Mouse (Mus musculus): ENCODE measurements around the gene Galp. TPM values are rescaled to one million over a fixed set of nuclear protein-coding genes. Genes with fewer than 3 reads are reported as not detected.
"Not testable (repeated sequence)": the region's sequence is repeated elsewhere in the genome, so short reads cannot be mapped to it uniquely, and the experiment has no call there.

Galp gene
- polyA plus RNA-seq, 1 experiment from 2014 or later, result not detected

DNA sequence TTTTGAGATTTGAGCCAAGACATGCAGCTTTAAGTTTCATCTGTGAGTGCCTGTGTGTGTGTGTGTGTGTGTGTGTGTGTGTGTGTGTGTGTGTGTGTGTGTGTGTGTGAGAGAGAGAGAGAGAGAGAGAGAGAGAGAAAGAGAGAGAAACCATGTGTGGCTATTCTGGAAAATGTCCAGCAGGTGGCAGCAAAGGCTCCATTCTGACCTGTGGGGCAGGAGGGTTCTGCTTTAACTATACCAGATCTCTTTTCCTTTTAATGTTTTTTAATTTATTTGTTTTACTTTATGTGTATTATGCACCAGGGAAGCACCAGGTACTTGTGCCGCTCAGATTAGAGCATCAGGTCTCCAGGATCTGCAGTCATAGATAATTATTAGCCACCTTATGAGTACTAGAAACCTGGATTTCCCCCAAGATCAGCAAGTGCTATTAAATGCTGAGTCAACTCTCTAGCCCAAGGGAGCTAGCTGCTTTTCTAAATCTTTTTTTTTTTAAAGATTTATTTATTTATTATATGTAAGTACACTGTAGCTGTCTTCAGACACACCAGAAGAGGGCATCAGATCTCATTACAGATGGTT lies 44.0 kb downstream of the Galp start:
- not testable (repeated sequence) for H3K4me1 ChIP-seq (ENCODE audit: control insufficient read depth, insufficient read depth, low read length); H3K9ac ChIP-seq (replicated peaks; ENCODE audit: low read length); H3K27me3 ChIP-seq (ENCODE audit: control insufficient read depth, insufficient read depth, low read length); H3K9me3 ChIP-seq (replicated peaks; ENCODE audit: control insufficient read depth, low read length); H3K4me2 ChIP-seq (ENCODE audit: low read depth, low read length); H3K27ac ChIP-seq (replicated peaks; ENCODE audit: low read depth, low read length); H3K4me3 ChIP-seq (ENCODE audit: low read depth, low read length); ATAC-seq (replicated peaks; ENCODE audit: insufficient number of reproducible peaks, low FRiP score, low TSS enrichment, low read depth); H3K36me3 ChIP-seq (replicated peaks; ENCODE audit: control insufficient read depth, insufficient read depth, low read depth, low read length)
- peak; percentile 56 for DNase-seq (ENCODE audit: low spot score)
- WGBS, result 20% methylated on average over 1 of the region's 1 CpGs

DNA sequence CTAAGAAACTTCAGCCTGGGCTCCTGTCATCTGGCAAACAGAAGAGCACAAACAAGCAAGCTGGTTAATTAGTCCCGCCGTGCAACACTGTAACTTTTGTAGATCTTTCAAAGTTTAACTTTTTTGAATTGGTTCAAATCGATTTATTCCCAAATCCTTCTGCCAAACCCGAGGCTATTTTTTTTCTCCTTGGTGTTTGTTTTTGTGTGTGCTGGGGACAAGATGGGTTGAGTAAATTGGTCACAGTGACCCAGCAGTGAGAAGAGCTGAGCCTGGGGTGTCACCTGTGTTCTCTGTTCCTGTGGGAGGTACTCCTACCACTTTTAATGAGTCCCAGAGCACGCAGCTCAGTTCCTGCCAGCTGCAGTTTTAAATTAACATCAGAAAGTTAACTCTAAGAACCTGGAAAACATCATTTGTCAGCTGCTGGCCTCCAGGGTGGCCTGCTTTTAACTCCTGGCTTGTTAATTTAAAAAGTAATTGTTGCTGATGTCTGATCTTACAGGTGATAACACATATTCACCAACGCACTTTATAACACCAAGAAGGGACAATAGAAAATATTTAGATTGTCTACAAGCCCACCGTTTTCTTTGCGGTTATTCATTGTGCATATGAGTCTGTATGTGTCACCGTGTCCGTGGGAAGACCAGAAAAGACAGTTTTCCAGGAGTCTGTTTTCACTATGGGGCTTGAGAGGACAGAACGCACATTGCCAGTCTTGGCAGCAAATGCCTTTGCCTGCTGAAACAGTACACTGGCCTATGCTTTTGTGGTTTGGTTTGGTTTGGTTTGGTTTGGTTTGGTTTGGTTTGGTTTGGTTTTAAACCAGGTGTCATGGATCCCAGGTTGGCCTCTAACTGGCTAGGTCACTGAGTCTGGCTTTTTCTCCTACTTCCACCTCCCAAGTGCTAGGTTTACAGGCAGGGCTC lies 47.7 kb downstream of the Galp start:
- Histone ChIP-seq H3K4me1 (ENCODE audit: control insufficient read depth, insufficient read depth, low read length) (no peaks in the 10 kb centered on the region), H3K9me3 (replicated peaks; ENCODE audit: control insufficient read depth, low read length) (no peaks in the 10 kb centered on the region), H3K9ac (replicated peaks; ENCODE audit: low read length) (no peak overlapping the region), H3K4me3 (ENCODE audit: low read depth, low read length) (no peak overlapping the region), H3K27ac (replicated peaks; ENCODE audit: low read depth, low read length) (no peak overlapping the region), H3K27me3 (ENCODE audit: control insufficient read depth, insufficient read depth, low read length) (no peaks in the 10 kb centered on the region), H3K36me3 (replicated peaks; ENCODE audit: control insufficient read depth, insufficient read depth, low read depth, low read length) (no peaks in the 10 kb centered on the region), H3K4me2 (ENCODE audit: low read depth, low read length) (no peak overlapping the region)
- DNase-seq (ENCODE audit: low spot score) (peak; percentile 14), ATAC-seq (replicated peaks; ENCODE audit: insufficient number of reproducible peaks, low FRiP score, low TSS enrichment, low read depth) (no peak)
- WGBS, result 47% methylated on average over 11 of the region's 11 CpGs

GRCm38 (mm10) chr7:6252410-6252809 lies 55.5 kb downstream of the Galp start, which contains the start of gene Epp13:
Epp13 (plus strand) TSS chr7:6252710.
- DNase-seq (ENCODE audit: low spot score) (no peak), ATAC-seq (replicated peaks; ENCODE audit: insufficient number of reproducible peaks, low FRiP score, low TSS enrichment, low read depth) (no peak)
- Histone ChIP-seq H3K27ac (replicated peaks; ENCODE audit: low read depth, low read length) (no peak within 1 kb of the TSS), H3K27me3 (ENCODE audit: control insufficient read depth, insufficient read depth, low read length) (no peaks in the 10 kb centered on the region), H3K4me1 (ENCODE audit: control insufficient read depth, insufficient read depth, low read length) (no peaks in the 10 kb centered on the region), H3K36me3 (replicated peaks; ENCODE audit: control insufficient read depth, insufficient read depth, low read depth, low read length) (no peaks in the 10 kb centered on the region), H3K4me2 (ENCODE audit: low read depth, low read length) (no peak within 1 kb of the TSS), H3K9me3 (replicated peaks; ENCODE audit: control insufficient read depth, low read length) (no peaks in the 10 kb centered on the region), H3K9ac (replicated peaks; ENCODE audit: low read length) (no peak within 1 kb of the TSS), H3K4me3 (ENCODE audit: low read depth, low read length) (no peak within 1 kb of the TSS)
- WGBS, result 78% methylated on average over 6 of the region's 6 CpGs

GRCm38 (mm10) chr7:6254451-6254850 lies 57.6 kb downstream of the Galp start:
- Histone ChIP-seq H3K9me3 (replicated peaks; ENCODE audit: control insufficient read depth, low read length) (no peaks in the 10 kb centered on the region), H3K27ac (replicated peaks; ENCODE audit: low read depth, low read length) (no peak overlapping the region), H3K4me2 (ENCODE audit: low read depth, low read length) (no peak overlapping the region), H3K27me3 (ENCODE audit: control insufficient read depth, insufficient read depth, low read length) (no peaks in the 10 kb centered on the region), H3K9ac (replicated peaks; ENCODE audit: low read length) (no peak overlapping the region), H3K4me1 (ENCODE audit: control insufficient read depth, insufficient read depth, low read length) (no peaks in the 10 kb centered on the region), H3K36me3 (replicated peaks; ENCODE audit: control insufficient read depth, insufficient read depth, low read depth, low read length) (no peaks in the 10 kb centered on the region), H3K4me3 (ENCODE audit: low read depth, low read length) (no peak overlapping the region)
- DNase-seq (ENCODE audit: low spot score) (no peak), ATAC-seq (replicated peaks; ENCODE audit: insufficient number of reproducible peaks, low FRiP score, low TSS enrichment, low read depth) (no peak)
- 93% methylated on average over 5 of the region's 5 CpGs for WGBS

GRCm38 (mm10) chr7:6257386-6257785 lies 60.5 kb downstream of the Galp start:
- H3K4me1 ChIP-seq (ENCODE audit: control insufficient read depth, insufficient read depth, low read length), result no peaks in the 10 kb centered on the region
- H3K9me3 ChIP-seq (replicated peaks; ENCODE audit: control insufficient read depth, low read length), result no peaks in the 10 kb centered on the region
- no peaks in the 10 kb centered on the region for H3K36me3 ChIP-seq (replicated peaks; ENCODE audit: control insufficient read depth, insufficient read depth, low read depth, low read length)
- no peak overlapping the region for H3K9ac ChIP-seq (replicated peaks; ENCODE audit: low read length)
- no peak for DNase-seq (ENCODE audit: low spot score)
- H3K27me3 ChIP-seq (ENCODE audit: control insufficient read depth, insufficient read depth, low read length), result no peaks in the 10 kb centered on the region
- no peak overlapping the region for H3K4me2 ChIP-seq (ENCODE audit: low read depth, low read length)
- H3K4me3 ChIP-seq (ENCODE audit: low read depth, low read length), result no peak overlapping the region
- no peak for ATAC-seq (replicated peaks; ENCODE audit: insufficient number of reproducible peaks, low FRiP score, low TSS enrichment, low read depth)
- 82% methylated on average over 4 of the region's 4 CpGs for WGBS
- H3K27ac ChIP-seq (replicated peaks; ENCODE audit: low read depth, low read length), result no peak overlapping the region

DNA sequence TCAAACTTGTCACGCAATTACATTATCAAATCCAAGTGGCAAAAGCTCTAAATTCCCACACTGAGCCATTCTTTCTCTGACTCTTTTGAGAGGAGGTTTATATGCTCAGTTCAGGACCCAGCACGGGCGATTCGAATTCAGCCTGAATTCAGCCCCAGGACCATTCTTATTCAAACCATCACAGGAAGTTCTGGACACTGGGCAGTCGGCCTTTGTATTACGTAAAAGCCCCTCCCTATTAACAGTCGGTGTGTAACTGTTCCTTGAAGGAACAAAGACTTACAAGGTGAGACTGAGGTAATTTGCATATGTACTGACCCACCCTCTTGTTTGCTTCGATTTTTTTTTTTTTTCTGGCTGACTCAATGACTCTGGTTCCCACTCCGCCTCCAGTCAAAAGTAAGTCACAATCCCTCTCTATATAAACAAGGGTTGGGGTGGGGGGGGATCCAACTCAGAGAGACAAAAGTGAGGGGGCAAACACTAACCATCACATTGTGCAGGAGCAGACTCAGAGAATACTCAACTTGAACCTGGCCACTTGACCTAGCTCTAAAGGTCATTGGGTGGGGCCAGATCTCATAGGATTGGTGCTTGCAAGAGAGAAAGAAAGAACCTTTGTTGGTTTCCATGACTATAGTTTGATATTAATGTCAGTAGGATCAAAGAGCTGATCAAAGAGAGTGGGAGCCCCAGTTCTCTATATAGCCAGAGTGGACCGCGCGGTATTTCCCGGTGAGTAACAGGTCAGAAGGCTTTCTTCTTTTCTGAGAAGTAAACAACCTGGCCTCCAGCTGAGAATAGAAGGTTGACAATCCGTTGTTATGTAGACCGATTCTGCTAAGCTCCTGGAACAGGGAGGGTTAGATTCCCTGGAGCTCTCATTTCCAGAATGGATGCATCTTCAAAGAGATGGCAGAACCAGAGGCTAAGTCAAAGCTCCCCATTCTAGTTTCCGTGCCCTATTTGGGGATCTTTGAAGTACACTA lies 61.6 kb downstream of the Galp start:
- 37% methylated on average over 16 of the region's 16 CpGs for WGBS
- Histone ChIP-seq H3K4me1 (ENCODE audit: control insufficient read depth, insufficient read depth, low read length) (no peaks in the 10 kb centered on the region), H3K4me3 (ENCODE audit: low read depth, low read length) (no peak overlapping the region), H3K27me3 (ENCODE audit: control insufficient read depth, insufficient read depth, low read length) (no peaks in the 10 kb centered on the region), H3K9ac (replicated peaks; ENCODE audit: low read length) (no peak overlapping the region), H3K9me3 (replicated peaks; ENCODE audit: control insufficient read depth, low read length) (no peaks in the 10 kb centered on the region), H3K4me2 (ENCODE audit: low read depth, low read length) (no peak overlapping the region), H3K27ac (replicated peaks; ENCODE audit: low read depth, low read length) (no peak overlapping the region), H3K36me3 (replicated peaks; ENCODE audit: control insufficient read depth, insufficient read depth, low read depth, low read length) (no peaks in the 10 kb centered on the region)
- no peak for DNase-seq (ENCODE audit: low spot score)
- no peak for ATAC-seq (replicated peaks; ENCODE audit: insufficient number of reproducible peaks, low FRiP score, low TSS enrichment, low read depth)

DNA sequence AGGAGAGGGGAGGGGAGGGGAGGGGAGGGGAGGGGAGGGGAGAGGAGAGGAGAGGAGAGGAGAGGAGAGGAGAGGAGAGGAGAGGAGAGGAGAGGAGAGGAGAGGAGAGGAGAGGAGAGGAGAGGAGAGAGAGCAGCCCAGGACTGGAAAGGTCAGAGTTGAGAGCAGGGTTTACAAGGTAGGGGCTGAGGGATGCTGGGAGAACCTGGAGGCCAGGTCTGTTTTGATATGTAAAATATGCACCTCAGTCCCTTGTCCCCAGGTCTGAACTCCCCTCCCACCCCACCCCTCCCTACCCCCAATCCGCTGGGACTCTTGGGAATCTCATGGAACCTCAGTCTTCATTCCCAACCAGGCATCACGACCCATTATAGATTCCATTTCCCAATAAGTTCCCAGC lies 63.1 kb downstream of the Galp start:
- WGBS, result 62% methylated on average over 2 of the region's 2 CpGs
- not testable (repeated sequence) for H3K4me1 ChIP-seq (ENCODE audit: control insufficient read depth, insufficient read depth, low read length); DNase-seq (ENCODE audit: low spot score); H3K36me3 ChIP-seq (replicated peaks; ENCODE audit: control insufficient read depth, insufficient read depth, low read depth, low read length); H3K27ac ChIP-seq (replicated peaks; ENCODE audit: low read depth, low read length); ATAC-seq (replicated peaks; ENCODE audit: insufficient number of reproducible peaks, low FRiP score, low TSS enrichment, low read depth); H3K4me2 ChIP-seq (ENCODE audit: low read depth, low read length); H3K27me3 ChIP-seq (ENCODE audit: control insufficient read depth, insufficient read depth, low read length); H3K9ac ChIP-seq (replicated peaks; ENCODE audit: low read length); H3K4me3 ChIP-seq (ENCODE audit: low read depth, low read length); H3K9me3 ChIP-seq (replicated peaks; ENCODE audit: control insufficient read depth, low read length)

Measured in embryonic facial prominence, embryonic 11.5 days (tissue).